Mouse (Mus musculus) liver, embryonic 15.5 days (tissue): ENCODE data around the gene Faap24. TPM values are rescaled to one million over a fixed set of nuclear protein-coding genes. Genes with fewer than 3 reads are reported as not detected.

Experiments used
- ATAC-seq: fragments of 200-750 bp; cut with Nextera tagmentation; 2 replicates; pipeline ENCODE4 v1.8.0; 2017; ENCODE audit warnings: moderate number of reproducible peaks, mild to moderate bottlenecking, moderate library complexity; ENCODE audit not compliant: insufficient read depth
- H3K27ac ChIP-seq: fragments of 300-500 bp; sonication (generic); replicated peaks from 2 replicates; pipeline ENCODE4 v1.5.1; 2015; ENCODE audit warnings: mild to moderate bottlenecking, inconsistent platforms
- H3K27me3 ChIP-seq: fragments of 300-500 bp; sonication (generic); 2 replicates; pipeline ENCODE4 v1.6.1; 2015; ENCODE audit warnings: mild to moderate bottlenecking, inconsistent platforms
- H3K36me3 ChIP-seq: fragments of 300-500 bp; sonication (generic); replicated peaks from 2 replicates; pipeline ENCODE4 v1.6.1; 2015; ENCODE audit warnings: moderate library complexity, mild to moderate bottlenecking, inconsistent platforms
- H3K4me1 ChIP-seq: fragments of 300-500 bp; sonication (generic); replicated peaks from 2 replicates; pipeline ENCODE4 v1.6.1; 2015; ENCODE audit warnings: inconsistent platforms
- H3K4me2 ChIP-seq: fragments of 300-500 bp; sonication (generic); 2 replicates; pipeline ENCODE4 v1.6.1; 2015; ENCODE audit warnings: moderate library complexity, mild to moderate bottlenecking, inconsistent platforms
- H3K4me3 ChIP-seq: fragments of 300-500 bp; sonication (generic); replicated peaks from 2 replicates; pipeline ENCODE4 v1.5.1; 2015; ENCODE audit warnings: mild to moderate bottlenecking, inconsistent platforms
- H3K9ac ChIP-seq: fragments of 300-500 bp; sonication (generic); 2 replicates; pipeline ENCODE4 v1.6.1; 2015; ENCODE audit warnings: moderate library complexity, mild to moderate bottlenecking, inconsistent platforms
- H3K9me3 ChIP-seq: fragments of 300-500 bp; sonication (generic); replicated peaks from 2 replicates; pipeline ENCODE4 v1.6.1; 2016; ENCODE audit warnings: inconsistent platforms
- WGBS: fragments of 180-500 bp; shearing (Covaris S2); methylation state at CpG from one replicate; pipeline ENCODE4 v1.1.7; 2015; ENCODE audit warnings: mixed read lengths; ENCODE audit not compliant: insufficient replicate concordance; 5-methylcytosine and 5-hydroxymethylcytosine counted together
- polyA plus RNA-seq: library from polyadenylated mRNA; unstranded; fragments of >200 nt; fragmentation: Nextera tagmentation; extraction: Ambion mirVana; gene quantifications from 2 replicates; pipeline ENCODE4 v1.2.1, GENCODE M21; 2015

Faap24 gene
- polyA plus RNA-seq = 18.5 and 19.7 TPM in 2 replicates

DNA sequence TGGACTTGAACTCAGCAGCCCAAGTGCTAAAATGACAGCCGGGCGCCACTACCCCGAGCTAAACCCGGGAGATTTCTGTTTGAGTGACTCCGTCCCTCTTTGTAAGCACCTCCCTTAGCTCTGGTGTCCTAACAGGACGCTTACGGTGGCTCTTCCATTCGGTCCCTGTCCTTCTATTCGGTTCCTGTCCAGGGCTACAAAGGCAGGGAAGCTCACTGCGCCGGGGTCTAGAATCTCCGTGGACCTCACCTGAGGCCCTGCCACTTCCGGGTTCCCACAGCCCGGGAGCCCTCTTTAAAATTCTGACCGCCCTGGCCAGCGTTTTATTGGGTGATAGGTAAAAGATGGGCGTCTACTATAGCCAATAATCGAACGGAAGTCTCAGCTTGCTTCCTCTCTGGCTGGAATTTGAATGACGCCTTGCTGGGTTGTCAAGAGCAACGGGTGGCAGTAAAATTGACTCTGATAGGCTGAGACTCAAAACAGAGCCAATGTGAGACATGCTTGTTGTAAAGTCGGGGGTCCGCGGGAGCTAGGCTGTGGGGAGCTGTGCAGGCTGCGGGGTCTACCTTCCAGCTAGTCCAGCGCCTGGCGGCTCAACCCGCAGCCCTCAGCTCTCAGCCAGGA is at the start of gene Faap24, which contains the start of gene Cep89:
Faap24 (minus strand) TSS at position 295 of the 627 bp plus-strand sequence.
Cep89 (plus strand) TSS at position 494 of the 627 bp plus-strand sequence.
- under 1% methylated on average over 28 of the region's 28 CpGs for WGBS
- peak within 1 kb of the TSS; percentile 73 for H3K4me3 ChIP-seq

DNA sequence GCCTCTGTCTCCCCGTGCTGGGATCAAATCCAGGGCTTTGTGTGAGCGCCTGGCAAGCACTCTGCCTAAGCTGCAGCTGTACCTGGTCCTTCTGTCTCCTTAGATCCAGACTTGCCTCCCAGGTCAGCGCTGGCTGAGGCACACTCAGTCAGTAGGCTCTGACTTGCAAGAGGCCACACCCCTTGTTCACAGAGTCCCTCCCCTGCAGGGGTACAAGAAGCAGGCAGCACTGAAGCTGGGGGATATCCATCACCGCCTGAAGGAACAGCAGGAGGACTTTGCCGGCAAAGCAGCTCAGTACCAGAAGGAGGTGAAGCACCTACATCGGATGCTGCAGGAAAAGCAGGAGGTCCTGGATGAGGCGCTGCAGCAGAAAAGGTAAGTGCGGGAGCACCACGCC is 38.6 kb upstream of the Faap24 start:
- H3K4me3 ChIP-seq = no peak overlapping the region
- H3K36me3 ChIP-seq = peaks cover 53% of the 10 kb centered on the region
- H3K4me2 ChIP-seq = no peak overlapping the region
- WGBS = 82% methylated on average over 9 of the region's 9 CpGs
- no peaks in the 10 kb centered on the region for H3K27me3 ChIP-seq
- no peak overlapping the region for H3K9ac ChIP-seq
- H3K27ac ChIP-seq = no peak overlapping the region
- no peaks in the 10 kb centered on the region for H3K4me1 ChIP-seq
- no peak for ATAC-seq
- no peaks in the 10 kb centered on the region for H3K9me3 ChIP-seq

More for the DNA sequence above, at the start of gene Faap24, which contains the start of gene Cep89:
- Histone ChIP-seq H3K27ac (peak within 1 kb of the TSS; percentile 67), H3K4me2 (peak within 1 kb of the TSS; percentile 84), H3K27me3 (no peaks in the 10 kb centered on the region), H3K4me1 (peaks cover 37% of the 10 kb centered on the region), H3K9ac (peak within 1 kb of the TSS; percentile 71), H3K9me3 (no peaks in the 10 kb centered on the region), H3K36me3 (peaks cover 58% of the 10 kb centered on the region)
- peak; percentile 93 for ATAC-seq

DNA sequence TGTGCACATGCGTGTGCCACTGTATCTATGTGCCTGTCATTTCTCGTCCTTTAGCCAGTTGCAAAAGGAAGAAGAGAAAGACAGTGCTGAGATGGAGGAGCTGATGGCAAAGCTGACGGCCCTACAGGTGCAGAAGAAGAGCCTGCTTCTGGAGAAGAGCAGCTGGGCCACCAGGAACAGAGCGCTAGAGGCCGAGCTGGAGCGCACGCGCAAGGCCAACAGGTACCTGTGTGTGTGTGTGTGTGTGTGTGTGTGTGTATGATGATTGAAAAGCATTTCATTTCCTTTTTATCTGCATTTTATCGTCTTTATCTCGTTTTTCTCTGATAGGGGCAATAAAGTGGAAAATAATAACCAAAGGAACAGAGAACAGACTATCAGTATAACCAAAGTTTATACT is 31.5 kb upstream of the Faap24 start:
- Histone ChIP-seq H3K4me3 (no peak overlapping the region), H3K9ac (no peak overlapping the region), H3K27ac (no peak overlapping the region), H3K36me3 (peaks cover 47% of the 10 kb centered on the region), H3K4me2 (no peak overlapping the region), H3K9me3 (no peaks in the 10 kb centered on the region), H3K27me3 (no peaks in the 10 kb centered on the region), H3K4me1 (no peaks in the 10 kb centered on the region)
- WGBS = 84% methylated on average over 10 of the region's 10 CpGs
- ATAC-seq = no peak

DNA sequence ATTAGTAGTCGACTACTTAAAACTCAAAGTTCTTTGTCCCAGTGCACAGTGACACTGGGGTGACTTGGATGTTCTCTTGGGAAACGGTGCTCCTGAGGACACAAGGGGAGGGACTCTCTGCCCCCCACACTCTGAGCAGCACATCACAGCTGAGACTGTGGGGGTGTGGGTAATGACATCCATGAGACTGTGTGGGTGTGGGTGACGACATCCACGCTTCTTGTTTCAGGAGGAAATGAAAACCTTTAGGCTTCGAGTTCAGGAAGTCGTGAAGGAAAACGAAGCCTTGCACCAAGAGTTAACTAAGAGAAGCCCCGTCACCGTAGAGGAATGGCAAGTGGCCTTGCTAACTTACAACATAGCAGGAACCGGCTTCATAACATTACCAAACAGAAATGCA is 26.4 kb upstream of the Faap24 start:
- H3K4me1 ChIP-seq = no peaks in the 10 kb centered on the region
- no peak overlapping the region for H3K9ac ChIP-seq
- H3K27ac ChIP-seq = no peak overlapping the region
- peaks cover 52% of the 10 kb centered on the region for H3K36me3 ChIP-seq
- no peaks in the 10 kb centered on the region for H3K9me3 ChIP-seq
- H3K4me2 ChIP-seq = no peak overlapping the region
- H3K27me3 ChIP-seq = no peaks in the 10 kb centered on the region
- 77% methylated on average over 10 of the region's 10 CpGs for WGBS
- H3K4me3 ChIP-seq = no peak overlapping the region
- no peak for ATAC-seq

DNA sequence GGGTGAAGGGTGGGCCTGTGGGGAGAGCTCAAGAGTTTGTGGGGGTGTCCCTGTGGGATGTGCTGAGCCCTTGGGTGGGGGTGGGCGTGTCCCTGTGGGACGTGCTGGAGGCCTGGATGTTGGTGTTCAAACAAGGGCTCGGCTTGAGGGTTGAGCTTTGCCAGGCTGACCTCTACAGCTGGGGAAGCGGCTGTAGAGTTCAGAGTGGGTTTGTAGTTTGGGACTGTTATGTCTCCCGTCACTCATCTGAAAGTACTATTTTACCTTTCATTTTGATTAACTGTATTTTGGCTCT is 20.0 kb upstream of the Faap24 start:
- Histone ChIP-seq H3K4me3 (no peak overlapping the region), H3K27ac (no peak overlapping the region), H3K27me3 (no peaks in the 10 kb centered on the region), H3K9ac (no peak overlapping the region), H3K4me2 (no peak overlapping the region), H3K36me3 (peaks cover 48% of the 10 kb centered on the region), H3K4me1 (no peaks in the 10 kb centered on the region), H3K9me3 (no peaks in the 10 kb centered on the region)
- no peak for ATAC-seq
- 58% methylated on average over 5 of the region's 5 CpGs for WGBS

DNA sequence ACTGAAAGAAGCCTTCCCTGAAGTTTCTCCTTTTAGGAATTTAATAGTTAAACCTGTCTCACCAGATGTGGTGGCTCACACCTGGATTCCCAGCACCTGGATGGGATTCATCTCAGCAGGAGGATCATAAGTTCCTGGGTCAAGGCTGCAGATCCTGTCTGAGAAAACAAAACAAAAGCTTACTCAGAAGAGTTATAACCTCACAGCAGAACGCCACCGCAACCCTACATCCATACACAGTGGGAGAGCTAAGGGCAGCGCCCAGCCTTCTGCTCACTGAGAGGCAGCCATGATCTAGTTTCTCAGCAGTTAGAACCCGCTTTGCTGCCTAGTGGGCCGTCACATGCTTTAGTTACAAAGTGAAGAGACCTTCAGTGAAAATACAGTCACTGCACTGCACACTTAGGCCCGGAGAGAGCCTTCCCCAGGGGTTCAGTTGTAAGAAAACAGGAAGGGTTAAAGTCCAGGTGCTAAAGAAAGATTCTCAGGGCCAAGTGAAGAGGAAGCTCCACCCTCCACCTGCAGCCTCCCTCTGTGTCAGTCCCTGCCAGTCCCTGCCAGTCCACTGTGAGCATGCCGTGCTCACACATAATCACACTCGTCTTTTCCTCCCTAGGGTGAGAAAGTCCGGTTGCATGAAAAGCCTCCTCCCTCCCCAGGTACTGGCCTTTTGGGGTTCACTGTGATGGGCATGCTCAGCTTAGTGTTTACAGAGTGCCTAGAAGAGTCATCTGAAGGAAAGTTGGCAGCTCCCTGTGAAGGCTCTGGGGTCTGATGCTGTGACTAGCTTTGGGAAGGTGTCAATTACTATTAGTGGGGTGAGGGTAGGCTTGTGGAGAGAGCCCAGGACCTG is 19.4 kb upstream of the Faap24 start:
- no peaks in the 10 kb centered on the region for H3K27me3 ChIP-seq
- no peak overlapping the region for H3K27ac ChIP-seq
- no peak overlapping the region for H3K9ac ChIP-seq
- no peak for ATAC-seq
- no peak overlapping the region for H3K4me2 ChIP-seq
- no peak overlapping the region for H3K4me3 ChIP-seq
- peaks cover 45% of the 10 kb centered on the region for H3K36me3 ChIP-seq
- WGBS = 73% methylated on average over 9 of the region's 9 CpGs
- no peaks in the 10 kb centered on the region for H3K4me1 ChIP-seq
- H3K9me3 ChIP-seq = no peaks in the 10 kb centered on the region

DNA sequence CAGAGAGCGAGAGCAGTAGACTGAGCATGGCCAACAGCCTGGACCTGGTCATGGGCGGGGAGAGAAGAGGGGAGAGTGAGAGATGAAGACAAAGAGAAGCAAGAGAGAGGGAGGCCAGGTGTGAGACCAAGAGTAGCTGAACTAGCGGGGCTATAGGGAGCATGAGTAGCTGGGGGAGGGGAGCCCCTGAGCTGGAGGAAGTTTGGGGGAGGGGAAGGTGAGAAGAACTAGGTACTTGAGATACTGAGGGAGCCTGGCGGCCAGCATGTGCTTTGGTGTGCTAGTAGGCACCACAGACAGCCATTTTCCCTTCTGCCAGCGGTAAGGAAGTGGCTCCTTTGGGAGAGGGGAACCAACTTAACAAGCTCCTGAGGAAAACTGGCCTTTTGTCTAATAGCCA is 18.6 kb upstream of the Faap24 start:
- no peak overlapping the region for H3K4me2 ChIP-seq
- H3K9me3 ChIP-seq = no peaks in the 10 kb centered on the region
- WGBS = 61% methylated on average over 5 of the region's 5 CpGs

DNA sequence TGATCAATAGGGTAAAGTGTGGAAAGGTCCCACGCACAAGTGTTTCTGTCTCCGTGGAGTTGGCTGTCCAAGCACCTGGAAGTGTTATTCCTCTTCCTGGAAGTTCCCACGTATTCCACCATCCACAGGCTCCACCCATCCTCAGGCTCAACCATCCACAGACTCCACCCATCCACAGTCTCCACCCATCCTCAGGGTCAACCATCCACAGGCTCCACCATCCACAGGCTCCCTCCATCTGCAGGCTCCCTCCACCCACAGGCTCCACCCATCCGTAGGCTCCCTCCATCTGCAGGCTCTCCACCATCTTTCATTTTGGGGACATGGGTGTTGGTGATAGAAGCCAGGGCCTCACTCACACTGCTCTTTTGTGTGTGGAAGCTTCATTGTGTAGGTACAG is 4.5 kb upstream of the Faap24 start:
- Histone ChIP-seq H3K27me3 (no peaks in the 10 kb centered on the region), H3K36me3 (peaks cover 66% of the 10 kb centered on the region), H3K4me1 (peaks cover 18% of the 10 kb centered on the region), H3K27ac (no peak overlapping the region), H3K4me2 (no peak overlapping the region), H3K4me3 (no peak overlapping the region), H3K9me3 (no peaks in the 10 kb centered on the region), H3K9ac (no peak overlapping the region)
- no peak for ATAC-seq
- 87% methylated on average over 4 of the region's 4 CpGs for WGBS

More for the DNA sequence above, 18.6 kb upstream of the Faap24 start:
- Histone ChIP-seq H3K4me1 (no peaks in the 10 kb centered on the region), H3K27ac (no peak overlapping the region), H3K4me3 (no peak overlapping the region), H3K27me3 (no peaks in the 10 kb centered on the region), H3K9ac (no peak overlapping the region), H3K36me3 (peaks cover 45% of the 10 kb centered on the region)
- no peak for ATAC-seq

DNA sequence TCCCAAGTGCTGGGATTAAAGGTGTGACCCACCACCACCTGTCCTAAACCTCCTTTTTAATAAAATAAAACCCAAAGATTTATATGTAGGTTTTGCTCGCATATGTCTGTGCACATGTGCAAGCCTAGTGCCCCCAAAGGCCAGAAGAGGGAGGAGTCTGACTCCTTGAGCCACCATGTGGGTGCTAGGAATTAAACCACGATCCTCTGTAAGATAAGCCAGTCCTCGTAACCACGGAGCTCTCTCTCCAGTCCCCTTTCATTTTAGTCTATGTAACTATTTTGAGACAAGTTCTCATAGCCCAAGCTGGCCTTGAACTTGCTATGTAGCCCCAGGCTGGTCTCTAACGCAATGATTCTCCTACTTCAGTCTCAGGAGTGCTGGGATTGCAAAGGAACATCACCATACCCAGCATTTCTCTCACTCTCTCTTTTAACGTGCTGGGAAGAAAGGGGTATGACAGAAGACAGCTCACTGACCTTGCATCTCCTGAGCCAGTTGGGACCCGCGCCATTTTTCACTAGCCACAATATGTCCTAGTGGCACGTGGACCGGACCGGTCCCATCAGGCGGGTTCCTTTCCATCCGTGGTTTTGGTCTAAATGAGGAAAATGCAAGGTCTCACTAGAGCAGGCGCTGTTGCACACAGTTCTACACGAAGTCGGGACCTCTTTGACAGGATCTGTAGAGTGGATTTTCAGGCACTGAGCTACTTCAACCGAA is 741 bp downstream of the Faap24 start:
- Histone ChIP-seq H3K4me2 (peak overlapping the region; percentile 84), H3K4me1 (peaks cover 31% of the 10 kb centered on the region), H3K36me3 (peaks cover 57% of the 10 kb centered on the region), H3K27ac (peak overlapping the region; percentile 67), H3K9ac (peak overlapping the region; percentile 71), H3K4me3 (peak overlapping the region; percentile 73), H3K27me3 (no peaks in the 10 kb centered on the region), H3K9me3 (no peaks in the 10 kb centered on the region)
- WGBS = 2% methylated on average over 17 of the region's 17 CpGs
- peak; percentile 5 for ATAC-seq

DNA sequence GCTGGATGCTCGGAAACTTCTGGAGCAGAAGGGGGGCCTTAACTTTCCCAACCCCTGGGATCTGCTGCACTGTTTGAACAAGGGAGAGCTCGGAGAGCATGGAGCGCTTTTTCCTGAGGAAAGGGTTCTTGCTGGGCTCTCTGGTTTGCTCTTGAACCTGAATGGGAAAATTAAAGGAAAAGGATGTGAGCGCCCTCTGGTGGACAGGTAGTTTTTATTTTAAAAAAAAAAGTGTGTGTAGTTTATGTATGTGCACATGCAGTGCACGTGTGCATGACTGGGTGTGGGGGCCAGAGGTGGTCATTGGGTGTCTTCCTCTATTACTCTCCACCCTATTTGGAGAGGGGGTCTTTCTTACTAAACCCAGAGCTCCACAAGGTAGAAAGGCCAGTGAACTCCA is 3.7 kb downstream of the Faap24 start:
- ATAC-seq = no peak
- Histone ChIP-seq H3K36me3 (peaks cover 41% of the 10 kb centered on the region), H3K4me2 (no peak overlapping the region), H3K27me3 (no peaks in the 10 kb centered on the region), H3K4me3 (no peak overlapping the region), H3K9ac (no peak overlapping the region), H3K4me1 (peaks cover 28% of the 10 kb centered on the region), H3K9me3 (no peaks in the 10 kb centered on the region), H3K27ac (no peak overlapping the region)
- WGBS = 67% methylated on average over 5 of the region's 5 CpGs

DNA sequence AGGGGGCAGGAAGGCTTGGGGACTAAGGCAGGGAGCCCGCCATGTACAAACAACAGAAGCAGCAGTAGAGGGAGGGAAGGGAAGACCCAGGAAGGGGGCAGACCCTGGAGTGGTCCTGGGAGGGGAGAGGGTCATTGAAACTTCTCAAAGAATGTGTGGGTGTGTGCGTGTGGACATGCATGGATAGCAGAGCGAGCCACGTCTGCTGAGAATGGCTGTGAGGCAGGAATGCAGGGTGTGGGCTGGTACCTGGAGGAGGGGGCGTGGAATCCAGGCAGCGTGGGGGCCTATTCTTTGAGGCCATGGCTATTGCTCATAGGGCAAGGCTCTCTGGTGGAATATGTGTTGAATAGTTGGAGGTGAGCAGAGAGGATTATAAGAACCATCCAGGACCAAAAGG is 7.9 kb downstream of the Faap24 start:
- ATAC-seq = no peak
- Histone ChIP-seq H3K36me3 (peaks cover 39% of the 10 kb centered on the region), H3K9me3 (no peaks in the 10 kb centered on the region), H3K27me3 (no peaks in the 10 kb centered on the region), H3K9ac (no peak overlapping the region), H3K4me1 (no peaks in the 10 kb centered on the region), H3K27ac (no peak overlapping the region), H3K4me2 (no peak overlapping the region), H3K4me3 (no peak overlapping the region)
- 66% methylated on average over 6 of the region's 6 CpGs for WGBS
